Mouse (Mus musculus) ES-Bruce4 (cell line): Measurements from ENCODE around the gene Gnptab.

Experiments
- CTCF ChIP-seq: IDR thresholded peaks from one replicate; pipeline ENCODE4 v1.8.1; 2011; ENCODE audit warnings: low read depth, low read length
- EP300 ChIP-seq: IDR thresholded peaks from 2 replicates; pipeline ENCODE4 v1.6.1; 2011; ENCODE audit warnings: low read depth, low read length; ENCODE audit not compliant: insufficient read depth
- POLR2A ChIP-seq: IDR thresholded peaks from one replicate; pipeline ENCODE4 v1.8.1; 2011; ENCODE audit warnings: low read length; ENCODE audit not compliant: insufficient read depth

- TF ChIP-seq POLR2A: no peak
- no peak for TF ChIP-seq CTCF
- TF ChIP-seq EP300: no peak
These were observed 37.6 kb upstream of the Gnptab start for GRCm38 (mm10) chr10:88341368-88341767.
